Mouse (Mus musculus): Measurements from ENCODE around the gene Zkscan16.

DNA sequence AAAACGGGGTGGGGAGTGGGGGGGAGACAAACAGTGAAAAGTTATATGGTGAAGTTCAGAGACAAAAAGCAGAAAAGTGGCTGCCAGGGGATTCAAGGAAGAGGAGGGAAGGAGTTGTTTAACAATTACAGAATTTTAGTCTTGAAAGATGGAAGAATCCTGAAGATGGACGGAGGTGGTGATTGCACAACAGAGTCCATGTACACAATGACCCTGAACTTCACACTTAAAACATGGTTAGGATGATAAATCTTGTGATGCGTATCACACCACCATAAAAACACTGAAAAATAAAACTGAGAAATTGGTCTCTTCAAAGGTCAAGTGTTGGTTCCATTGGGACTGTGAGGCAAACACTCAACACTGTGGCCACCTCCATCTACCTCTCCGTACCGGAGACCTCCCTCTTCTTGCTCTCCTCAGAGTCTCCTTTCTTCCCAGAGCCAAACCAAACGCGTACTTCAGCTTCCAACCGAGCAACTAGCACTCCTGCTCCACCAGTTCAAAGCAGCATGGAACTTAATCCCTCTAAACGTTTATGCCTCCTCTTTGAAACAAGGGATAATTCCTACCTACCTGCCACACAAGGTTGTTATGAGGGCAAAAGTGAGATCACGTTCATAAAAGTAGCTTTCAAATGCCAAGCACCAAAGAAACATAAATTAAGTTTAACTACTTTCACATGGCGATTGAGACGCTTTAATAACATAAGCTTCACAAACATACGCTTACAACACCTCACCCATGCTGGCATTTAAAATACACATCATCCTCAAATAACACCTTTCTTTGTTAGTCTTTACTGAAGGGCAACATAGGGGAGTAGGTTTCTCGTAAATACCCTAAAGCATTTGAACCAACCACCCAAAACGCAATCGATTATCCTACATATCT, 33.0 kb upstream of the Zkscan16 start:
- TF ChIP-seq CTCF (IDR thresholded peaks at IDR 0.05 in 2 of 3, conservative IDR thresholded peaks at IDR 0.05 in 1 of 3; ENCODE audit: control insufficient read depth in 1 of 3, insufficient read depth in 1 of 3, low read depth in 2 of 3, low read length in 3 of 3, poor library complexity in 1 of 3, severe bottlenecking in 1 of 3) (no peak), CHD1 (IDR thresholded peaks at IDR 0.05; ENCODE audit: low read depth, low read length) (no peak), EP300 (IDR thresholded peaks at IDR 0.05; ENCODE audit: low read depth in 1 of 2, low read length in 2 of 2) (no peak), ZKSCAN1 (IDR thresholded peaks at IDR 0.05; ENCODE audit: low read depth, low read length) (no peak), MAFK (IDR thresholded peaks at IDR 0.05; ENCODE audit: borderline replicate concordance, low read depth, low read length) (no peak), ETS1 (IDR thresholded peaks at IDR 0.05; ENCODE audit: low read depth, low read length) (no peak), ZMIZ1 (IDR thresholded peaks at IDR 0.05; ENCODE audit: low read depth, low read length) (no peak), MYB (IDR thresholded peaks at IDR 0.05; ENCODE audit: low read depth, low read length) (no peak), UBTF (IDR thresholded peaks at IDR 0.05; ENCODE audit: borderline replicate concordance, insufficient read depth, low read depth, low read length) (no peak), GABPA (IDR thresholded peaks at IDR 0.05; ENCODE audit: low read depth, low read length) (no peak), BHLHE40 (IDR thresholded peaks at IDR 0.05; ENCODE audit: borderline replicate concordance, low read depth, low read length) (no peak)

All from MEL (cell line).